Mouse (Mus musculus) MEL (cell line): ENCODE measurements around the gene Oas3.

ENCODE experiments used
- CTCF ChIP-seq, 3 experiments: IDR thresholded peaks in 2 of 3; conservative IDR thresholded peaks in 1 of 3; 2 replicates each; pipeline ENCODE4 v1.5.1; 2011 to 2012; ENCODE audit warnings: low read length in 3 of 3, low read depth in 2 of 3, mild to moderate bottlenecking in 2 of 3, improper control_type of control experiment in 1 of 3, inconsistent platforms in 1 of 3, mixed read lengths in 1 of 3, moderate library complexity in 1 of 3; ENCODE audit not compliant: control insufficient read depth in 1 of 3, insufficient read depth in 1 of 3, poor library complexity in 1 of 3, severe bottlenecking in 1 of 3
- ELF1 ChIP-seq: IDR thresholded peaks from 2 replicates; pipeline ENCODE4 v1.6.1; 2014; ENCODE audit warnings: low read depth, mild to moderate bottlenecking, inconsistent platforms, low read length, improper control_type of control experiment, moderate library complexity
- MAX ChIP-seq: IDR thresholded peaks from 2 replicates; pipeline ENCODE4 v1.6.1; 2011; ENCODE audit warnings: low read length, improper control_type of control experiment
- NELFE ChIP-seq: IDR thresholded peaks from 2 replicates; pipeline ENCODE4 v1.6.1; 2011; ENCODE audit warnings: low read depth, low read length, improper control_type of control experiment
- POLR2A ChIP-seq, 2 experiments: IDR thresholded peaks; 2 replicates each; pipeline ENCODE4 v1.6.1; 2011 to 2012; ENCODE audit warnings: low read length in 2 of 2, mild to moderate bottlenecking in 2 of 2, control low read depth in 1 of 2, improper control_type of control experiment in 1 of 2, low read depth in 1 of 2, moderate library complexity in 1 of 2; ENCODE audit not compliant: control insufficient read depth in 1 of 2, insufficient read depth in 1 of 2, poor library complexity in 1 of 2

DNA sequence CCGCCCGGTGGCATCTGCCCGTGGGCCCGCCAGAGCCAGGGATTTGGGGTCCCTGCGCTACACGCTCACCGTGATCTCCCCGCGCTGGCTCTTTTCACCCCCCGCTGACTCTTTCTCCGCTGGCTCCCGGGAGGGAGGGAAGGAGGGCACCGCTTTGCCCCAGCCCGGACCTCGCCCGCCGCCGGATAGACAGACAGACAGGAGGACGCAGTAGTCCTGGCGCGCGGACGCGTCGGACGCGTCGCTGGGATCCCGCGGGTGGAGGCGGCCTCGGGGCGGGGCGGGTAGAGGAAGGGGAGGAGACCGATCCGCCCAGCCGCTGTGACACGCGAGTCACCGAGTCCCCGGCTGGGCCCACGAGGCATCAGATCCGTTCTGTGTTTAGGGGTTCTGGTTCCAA is 66.0 kb downstream of the Oas3 start:
- no peak for TF ChIP-seq MAX
- no peak for TF ChIP-seq ELF1
- TF ChIP-seq NELFE: no peak
- no peak for TF ChIP-seq CTCF (IDR thresholded peaks at IDR 0.05 in 2 of 3, conservative IDR thresholded peaks at IDR 0.05 in 1 of 3; ENCODE audit: control insufficient read depth in 1 of 3, insufficient read depth in 1 of 3, low read depth in 2 of 3, low read length in 3 of 3, poor library complexity in 1 of 3, severe bottlenecking in 1 of 3)
- TF ChIP-seq POLR2A (IDR thresholded peaks at IDR 0.05; ENCODE audit: control insufficient read depth in 1 of 2, insufficient read depth in 1 of 2, low read depth in 1 of 2, low read length in 2 of 2, poor library complexity in 1 of 2): no peak
